Mouse (Mus musculus): Measurements from ENCODE around the gene Stxbp6. TPM values are rescaled to one million over a fixed set of nuclear protein-coding genes. Genes with fewer than 3 reads are reported as not detected.

Stxbp6 gene
- total and polyA plus RNA-seq, 3 experiments = not detected

DNA sequence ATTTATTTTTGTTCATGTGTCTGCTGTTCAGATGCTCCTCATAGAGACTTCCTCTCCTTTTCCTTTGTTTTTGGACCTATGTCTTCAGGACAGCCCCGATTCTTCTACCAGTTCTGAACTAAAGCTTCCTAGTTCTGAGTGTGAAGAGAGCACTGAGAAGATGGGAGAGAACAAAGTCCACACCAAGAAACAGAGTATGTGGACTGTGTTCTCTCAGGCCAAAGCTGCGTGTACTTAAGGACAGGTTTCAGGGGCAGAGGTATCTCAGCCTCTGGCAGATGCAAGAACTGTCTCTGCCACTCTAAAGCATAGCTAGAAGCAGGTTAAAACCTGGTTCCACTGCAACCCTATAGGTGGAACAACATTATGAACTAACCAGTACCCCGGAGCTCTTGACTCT lies 151.2 kb downstream of the Stxbp6 start:
- peaks cover 42% of the 10 kb centered on the region for H3K9me3 ChIP-seq (replicated peaks; ENCODE audit: low read length)
- H3K4me2 ChIP-seq (ENCODE audit: insufficient read depth, low read depth, poor library complexity, severe bottlenecking) = no peak overlapping the region
- no peaks in the 10 kb centered on the region for H3K36me3 ChIP-seq (replicated peaks in 1 of 2; ENCODE audit: control insufficient read depth in 1 of 2, insufficient read depth in 1 of 2, low read length in 1 of 2)
- no peak overlapping the region for H3K4me3 ChIP-seq (replicated peaks in 1 of 3; ENCODE audit: low read depth in 2 of 3, low read length in 2 of 3, poor library complexity in 1 of 3)
- no peaks in the 10 kb centered on the region for H3K27me3 ChIP-seq (replicated peaks)
- H3K27ac ChIP-seq (ENCODE audit: insufficient read depth, low read depth) = no peak overlapping the region
- no peak for DNase-seq (ENCODE audit: extremely low read depth)
- no peak overlapping the region for H3K9ac ChIP-seq (ENCODE audit: insufficient read depth, low read depth)
- H3K79me2 ChIP-seq (replicated peaks; ENCODE audit: control insufficient read depth, extremely low read depth, insufficient read depth, poor library complexity, severe bottlenecking) = no peaks in the 10 kb centered on the region
- dilution Hi-C loops (cut with MboI; ENCODE audit: extremely low pct_ligation_motif_present, extremely low pct_unique_long_range_greater_than_20kb, low sequenced_read_pairs) = no loop called here
- H3K4me1 ChIP-seq (ENCODE audit: control insufficient read depth in 1 of 2, insufficient read depth in 2 of 2) = no peaks in the 10 kb centered on the region
- TF ChIP-seq TBP (conservative IDR thresholded peaks at IDR 0.05; ENCODE audit: low read depth, low read length) (no peak), PAX5 (IDR thresholded peaks at IDR 0.05; ENCODE audit: low read length) (no peak), HCFC1 (IDR thresholded peaks at IDR 0.05; ENCODE audit: low read depth, low read length) (no peak), CHD2 (IDR thresholded peaks at IDR 0.05; ENCODE audit: low read length) (no peak), MAX (IDR thresholded peaks at IDR 0.05; ENCODE audit: low read length) (no peak), EP300 (IDR thresholded peaks at IDR 0.05; ENCODE audit: low read length) (no peak), E2F4 (IDR thresholded peaks at IDR 0.05; ENCODE audit: insufficient replicate concordance, low read depth, low read length) (no peak)
- in situ Hi-C loops (cut with MboI; ENCODE audit: low pct_ligation_motif_present, low pct_unique_long_range_greater_than_20kb, low sequenced_read_pairs) = no loop called here

DNA sequence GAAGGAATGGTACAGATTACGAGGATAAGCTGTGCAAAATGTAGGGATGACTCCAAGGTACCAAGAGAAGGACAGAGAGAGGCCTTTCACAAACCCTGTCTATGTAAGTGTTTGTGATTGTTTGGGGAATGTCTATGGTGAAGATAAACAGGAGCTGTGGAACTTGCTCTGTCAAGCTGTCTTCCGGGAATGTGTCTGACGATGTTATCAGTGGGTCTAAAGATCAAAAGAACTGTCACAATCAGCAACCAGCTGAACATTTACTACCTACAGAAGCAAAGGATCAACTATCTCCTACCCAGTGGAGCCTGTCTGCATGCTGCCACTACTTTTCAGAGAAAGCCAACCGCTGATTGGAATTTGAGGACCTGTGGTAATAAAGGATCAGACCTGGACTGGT lies 152.3 kb downstream of the Stxbp6 start:
- no peak overlapping the region for H3K9ac ChIP-seq (ENCODE audit: insufficient read depth, low read depth)
- TF ChIP-seq POLR2A (IDR thresholded peaks at IDR 0.05; ENCODE audit: low read depth, low read length) = no peak
- no peak for TF ChIP-seq ZMIZ1 (IDR thresholded peaks at IDR 0.05; ENCODE audit: low read depth, low read length)
- no peak for TF ChIP-seq MEF2A (IDR thresholded peaks at IDR 0.05; ENCODE audit: borderline replicate concordance, low read depth, low read length)
- TF ChIP-seq USF1 (IDR thresholded peaks at IDR 0.05; ENCODE audit: low read depth, low read length) = no peak
- in situ Hi-C loops (cut with MboI; ENCODE audit: low pct_ligation_motif_present, low pct_unique_long_range_greater_than_20kb, low sequenced_read_pairs) = no loop called here
- H3K4me3 ChIP-seq (replicated peaks in 1 of 3; ENCODE audit: low read depth in 2 of 3, low read length in 2 of 3, poor library complexity in 1 of 3) = no peak overlapping the region
- H3K4me2 ChIP-seq (ENCODE audit: insufficient read depth, low read depth, poor library complexity, severe bottlenecking) = no peak overlapping the region
- H3K36me3 ChIP-seq (replicated peaks in 1 of 2; ENCODE audit: control insufficient read depth in 1 of 2, insufficient read depth in 1 of 2, low read length in 1 of 2) = no peaks in the 10 kb centered on the region
- H3K4me1 ChIP-seq (ENCODE audit: control insufficient read depth in 1 of 2, insufficient read depth in 2 of 2) = no peaks in the 10 kb centered on the region
- DNase-seq (ENCODE audit: extremely low read depth) = no peak
- no peaks in the 10 kb centered on the region for H3K79me2 ChIP-seq (replicated peaks; ENCODE audit: control insufficient read depth, extremely low read depth, insufficient read depth, poor library complexity, severe bottlenecking)
- dilution Hi-C loops (cut with MboI; ENCODE audit: extremely low pct_ligation_motif_present, extremely low pct_unique_long_range_greater_than_20kb, low sequenced_read_pairs) = no loop called here
- no peaks in the 10 kb centered on the region for H3K27me3 ChIP-seq (replicated peaks)
- H3K9me3 ChIP-seq (replicated peaks; ENCODE audit: low read length) = peaks cover 42% of the 10 kb centered on the region
- no peak overlapping the region for H3K27ac ChIP-seq (ENCODE audit: insufficient read depth, low read depth)

DNA sequence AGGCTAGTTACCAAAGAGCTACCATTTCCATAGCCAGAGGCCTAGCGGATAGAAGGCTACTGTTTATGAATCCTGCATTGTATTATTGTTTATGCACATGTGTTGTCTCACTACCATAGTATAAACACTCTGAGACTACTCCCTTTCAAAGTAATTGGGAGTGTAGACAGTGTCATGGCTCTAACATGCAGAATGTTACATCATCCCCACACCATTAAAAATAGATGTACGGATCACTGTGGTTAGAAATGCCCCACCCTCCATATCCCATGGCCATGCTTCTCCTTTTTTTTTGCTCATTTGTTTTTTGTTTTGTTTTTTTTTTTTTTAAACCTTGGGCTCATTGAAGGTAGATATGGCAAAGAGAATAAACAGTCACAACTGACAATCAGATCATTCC lies 154.9 kb downstream of the Stxbp6 start:
- Histone ChIP-seq H3K27ac (ENCODE audit: insufficient read depth, low read depth) (no peak overlapping the region), H3K4me2 (ENCODE audit: insufficient read depth, low read depth, poor library complexity, severe bottlenecking) (no peak overlapping the region), H3K79me2 (replicated peaks; ENCODE audit: control insufficient read depth, extremely low read depth, insufficient read depth, poor library complexity, severe bottlenecking) (no peaks in the 10 kb centered on the region), H3K4me3 (replicated peaks in 1 of 3; ENCODE audit: low read depth in 2 of 3, low read length in 2 of 3, poor library complexity in 1 of 3) (no peak overlapping the region), H3K9me3 (replicated peaks; ENCODE audit: low read length) (peaks cover 33% of the 10 kb centered on the region), H3K36me3 (replicated peaks in 1 of 2; ENCODE audit: control insufficient read depth in 1 of 2, insufficient read depth in 1 of 2, low read length in 1 of 2) (no peaks in the 10 kb centered on the region), H3K4me1 (ENCODE audit: control insufficient read depth in 1 of 2, insufficient read depth in 2 of 2) (no peaks in the 10 kb centered on the region), H3K27me3 (replicated peaks) (no peaks in the 10 kb centered on the region), H3K9ac (ENCODE audit: insufficient read depth, low read depth) (no peak overlapping the region)
- no peak for TF ChIP-seq ETS1 (conservative IDR thresholded peaks at IDR 0.05; ENCODE audit: low read depth, low read length)
- no peak for TF ChIP-seq POLR2A (IDR thresholded peaks at IDR 0.05; ENCODE audit: low read depth, low read length)
- no peak for TF ChIP-seq KAT2A (IDR thresholded peaks at IDR 0.05; ENCODE audit: insufficient replicate concordance, low read length)
- TF ChIP-seq RAD21 (IDR thresholded peaks at IDR 0.05; ENCODE audit: low read depth, low read length) = no peak
- DNase-seq (ENCODE audit: extremely low read depth) = no peak
- in situ Hi-C loops (cut with MboI; ENCODE audit: low pct_ligation_motif_present, low pct_unique_long_range_greater_than_20kb, low sequenced_read_pairs) = no loop called here
- dilution Hi-C loops (cut with MboI; ENCODE audit: extremely low pct_ligation_motif_present, extremely low pct_unique_long_range_greater_than_20kb, low sequenced_read_pairs) = no loop called here

Measured in CH12.LX (cell line).